Mouse (Mus musculus): Measurements from ENCODE around the gene Cerk. TPM values are rescaled to one million over a fixed set of nuclear protein-coding genes. Genes with fewer than 3 reads are reported as not detected.

Gene Cerk
- polyA plus RNA-seq, 1 experiment from 2014 or later: 27.0 TPM

DNA sequence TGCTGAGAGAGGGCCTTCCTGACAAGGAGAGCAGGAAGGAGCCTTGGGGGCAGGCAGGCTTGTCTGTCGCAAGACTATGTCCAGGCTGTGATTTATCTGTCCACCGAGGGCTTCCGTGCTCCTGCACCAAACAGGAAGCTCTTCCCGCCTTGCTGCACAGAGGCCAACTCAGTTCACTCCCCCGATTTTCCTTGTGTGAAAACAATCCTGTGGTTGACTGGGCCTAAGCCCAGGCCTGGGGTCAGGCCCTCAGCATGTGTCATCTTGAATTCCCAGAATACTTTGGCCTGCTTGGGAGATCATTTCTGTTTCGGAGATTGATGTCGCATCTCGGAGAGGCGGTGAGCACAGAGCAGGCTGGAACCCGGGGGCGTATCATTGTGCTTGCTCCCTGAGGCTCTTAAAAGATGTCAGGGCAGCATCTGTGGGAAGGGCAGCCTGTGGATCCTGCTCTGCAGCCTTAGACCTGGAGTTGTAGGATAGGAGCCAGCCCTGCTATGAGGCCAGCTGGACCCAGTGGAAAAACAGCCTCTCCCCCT lies 95.9 kb downstream of the Cerk start:
- Histone ChIP-seq H3K4me3 (ENCODE audit: low read depth, low read length) (no peak overlapping the region), H3K9ac (replicated peaks; ENCODE audit: low read depth, low read length) (no peak overlapping the region), H3K4me2 (ENCODE audit: low read depth, low read length) (no peak overlapping the region), H3K27me3 (ENCODE audit: control insufficient read depth, insufficient read depth, low read length) (no peaks in the 10 kb centered on the region), H3K9me3 (ENCODE audit: control insufficient read depth, low read length) (no peaks in the 10 kb centered on the region), H3K36me3 (ENCODE audit: control insufficient read depth, insufficient read depth, low read length) (no peaks in the 10 kb centered on the region; the same call in 1 of the 2 replicates), H3K4me1 (ENCODE audit: control insufficient read depth, insufficient read depth, low read length) (peaks cover 51% of the 10 kb centered on the region), H3K27ac (ENCODE audit: low read depth, low read length) (peak overlapping the region; percentile 64)
- ATAC-seq (ENCODE audit: low read depth): no peak
- 26% methylated on average over 11 of the region's 11 CpGs for WGBS

Other genes starting within 250 kb of the Cerk start
- 2.4 and 2.6 TPM in 2 replicates for gene Celsr1, start 152.4 kb downstream of the Cerk start, polyA plus RNA-seq (2014; fragmentation: Nextera tagmentation; extraction: Ambion mirVana)
- gene Gramd4, start 128.4 kb downstream of the Cerk start, polyA plus RNA-seq (2014; fragmentation: Nextera tagmentation; extraction: Ambion mirVana): 17.1 and 23.6 TPM in 2 replicates
- 8.9 and 10.1 TPM in 2 replicates for gene Tbc1d22a, start 28.3 kb upstream of the Cerk start, polyA plus RNA-seq (2014; fragmentation: Nextera tagmentation; extraction: Ambion mirVana)

All from neural tube, embryonic 14.5 days (tissue).